Mouse (Mus musculus) small intestine, adult 2 months (tissue): Measurements from ENCODE around the gene Dtx2.

Experiments used
- CTCF ChIP-seq: fragments of 200-500 bp; IDR thresholded peaks from 2 replicates; pipeline ENCODE4 v1.5.1; 2012; ENCODE audit warnings: low read depth, mild to moderate bottlenecking, control low read depth, inconsistent platforms, low read length, moderate library complexity, mixed read lengths; ENCODE audit not compliant: insufficient replicate concordance, insufficient read length; ENCODE audit errors: extremely low read depth
- POLR2A ChIP-seq: fragments of 200-500 bp; IDR thresholded peaks from 2 replicates; pipeline ENCODE4 v1.6.1; 2012; ENCODE audit warnings: low read depth, mild to moderate bottlenecking, control low read depth, inconsistent platforms, low read length, moderate library complexity

- TF ChIP-seq POLR2A (no peak), CTCF (no peak)
Observed at GRCm38 (mm10) chr5:136056062-136056461, 61.5 kb downstream of the Dtx2 start.
